Mouse (Mus musculus) ES-CJ7 (cell line): ENCODE results near the gene Endov.
A peak's percentile ranks its signal among the peaks of the same experiment; 100 is the strongest.

Experiments used
- DNase-seq: peaks from one replicate; pipeline ENCODE4 v3.0.0; 2011; ENCODE audit warnings: low read depth, low spot score

Endov gene

GRCm38 (mm10) chr11:119516677-119517361 is 25.7 kb downstream of the Endov start:
- peak; percentile 39 for DNase-seq

- DNase-seq: no peak
These were observed 28.2 kb downstream of the Endov start for GRCm38 (mm10) chr11:119519387-119519786.

GRCm38 (mm10) chr11:119520005-119520712 is 29.0 kb downstream of the Endov start:
- DNase-seq: no peak

- DNase-seq: no peak
These were observed 29.5 kb downstream of the Endov start for GRCm38 (mm10) chr11:119520713-119521063.

- no peak for DNase-seq
These were observed 31.0 kb downstream of the Endov start for GRCm38 (mm10) chr11:119521920-119522710.

GRCm38 (mm10) chr11:119522779-119523178 is 31.6 kb downstream of the Endov start:
- no peak for DNase-seq

GRCm38 (mm10) chr11:119523392-119523791 is 32.2 kb downstream of the Endov start:
- no peak for DNase-seq

GRCm38 (mm10) chr11:119524545-119524949 is 33.4 kb downstream of the Endov start:
- DNase-seq: peak; percentile 98

GRCm38 (mm10) chr11:119526068-119526966 is 35.2 kb downstream of the Endov start:
- peak; percentile 64 for DNase-seq

GRCm38 (mm10) chr11:119528930-119529329 is 37.8 kb downstream of the Endov start:
- no peak for DNase-seq

- DNase-seq: no peak
These were observed 41.3 kb downstream of the Endov start for GRCm38 (mm10) chr11:119532460-119532859.

GRCm38 (mm10) chr11:119533745-119534144 is 42.6 kb downstream of the Endov start:
- no peak for DNase-seq

GRCm38 (mm10) chr11:119539944-119540343 is 48.8 kb downstream of the Endov start:
- no peak for DNase-seq

- DNase-seq: no peak
These were observed 49.4 kb downstream of the Endov start for GRCm38 (mm10) chr11:119540560-119540959.

GRCm38 (mm10) chr11:119541082-119541481 is 49.9 kb downstream of the Endov start:
- no peak for DNase-seq

- no peak for DNase-seq
These were observed 51.2 kb downstream of the Endov start for GRCm38 (mm10) chr11:119542371-119542770.

- no peak for DNase-seq
These were observed 51.7 kb downstream of the Endov start for GRCm38 (mm10) chr11:119542886-119543285.

GRCm38 (mm10) chr11:119543816-119544517 is 52.8 kb downstream of the Endov start:
- DNase-seq: no peak

- DNase-seq: no peak
These were observed 53.5 kb downstream of the Endov start for GRCm38 (mm10) chr11:119544518-119545105.

- DNase-seq: no peak
These were observed 54.1 kb downstream of the Endov start for GRCm38 (mm10) chr11:119545281-119545680.
